8 mouse cellular contexts compared by ENCODE assay signal in the genomic region with DNA sequence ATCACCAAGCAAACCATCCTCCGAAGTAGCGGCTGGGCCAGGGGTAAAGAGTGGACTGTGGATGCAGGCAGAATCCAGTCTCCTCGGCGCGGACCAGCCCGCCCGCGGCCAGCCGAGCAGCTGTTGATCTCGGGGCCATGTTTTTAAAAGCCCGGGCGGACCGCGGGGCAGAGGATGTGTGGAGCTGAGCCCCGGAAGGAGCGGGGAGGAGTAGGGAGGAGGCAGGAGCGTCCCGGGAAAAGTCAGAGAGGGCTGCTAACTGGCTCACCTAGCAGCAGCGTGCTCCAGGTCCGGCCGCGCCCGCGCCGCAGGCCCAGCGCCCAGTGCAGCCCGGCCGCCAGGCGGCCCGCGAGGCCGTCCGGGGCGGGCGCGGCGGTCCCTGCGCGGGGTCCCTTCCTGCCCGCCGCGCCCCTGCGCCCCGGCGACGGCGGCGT. TPM values are rescaled to one million over a fixed set of nuclear protein-coding genes. Genes with fewer than 3 reads are reported as not detected.
DNase-seq lines count a peak whose midpoint lies in the region; ATAC-seq and TF ChIP-seq lines count a peak whose summit lies in the region.

No protein-coding gene starts in this region.

- peak overlapping the region; percentile 64 for H3K4me2 ChIP-seq in embryonic facial prominence, embryonic 15.5 days (replicated peaks)
- H3K4me2 ChIP-seq in heart, postnatal 0 days (ENCODE audit: low read depth, low read length): peak overlapping the region; percentile 93

- ATAC-seq in activated CD4-positive, CD25-positive, alpha-beta regulatory T cell, adult 4 months: peak; percentile 29
- peak; percentile 82 for ATAC-seq in embryonic facial prominence, embryonic 15.5 days (ENCODE audit: insufficient number of reproducible peaks, low FRiP score, low TSS enrichment, low read depth)
- peak; percentile 74 for ATAC-seq in heart, postnatal 0 days (ENCODE audit: insufficient read depth, low read depth)
- ATAC-seq in megakaryocyte, adult 5-6 weeks (ENCODE audit: poor library complexity, severe bottlenecking): peak; percentile 20

- TF ChIP-seq EP300 in heart, postnatal 0 days (IDR thresholded peaks at IDR 0.05; ENCODE audit: low read depth): no peak

- H3K27ac ChIP-seq in embryonic facial prominence, embryonic 15.5 days (replicated peaks): peak overlapping the region; percentile 93
- peak overlapping the region; percentile 91 for H3K27ac ChIP-seq in heart, postnatal 0 days (ENCODE audit: low read depth)
- H3K27ac ChIP-seq in small intestine, adult 2 months (ENCODE audit: insufficient read depth, low read depth, low read length): peak overlapping the region; percentile 45

- TF ChIP-seq POLR2A in small intestine, adult 2 months (IDR thresholded peaks at IDR 0.05; ENCODE audit: low read depth, low read length): no peak

- no peak for TF ChIP-seq CTCF in heart, postnatal 0 days (IDR thresholded peaks at IDR 0.05; ENCODE audit: low read depth)
- TF ChIP-seq CTCF in small intestine, adult 2 months (IDR thresholded peaks at IDR 0.05; ENCODE audit: extremely low read depth, insufficient read length, insufficient replicate concordance, low read depth, low read length): no peak; the same call in 1 of the 2 replicates

- H3K4me3 ChIP-seq in embryonic facial prominence, embryonic 15.5 days (replicated peaks): peak overlapping the region; percentile 77
- peak overlapping the region; percentile 91 for H3K4me3 ChIP-seq in heart, postnatal 0 days (ENCODE audit: low read depth, low read length)
- H3K4me3 ChIP-seq in small intestine, adult 2 months (ENCODE audit: low read depth, low read length): peak overlapping the region; percentile 78

- no peaks in the 10 kb centered on the region for H3K27me3 ChIP-seq in embryonic facial prominence, embryonic 15.5 days
- no peaks in the 10 kb centered on the region for H3K27me3 ChIP-seq in heart, postnatal 0 days (ENCODE audit: control insufficient read depth, insufficient read depth, low read length)
- no peaks in the 10 kb centered on the region; the same call in 1 of the 2 replicates for H3K27me3 ChIP-seq in small intestine, adult 2 months (ENCODE audit: control insufficient read depth, insufficient read depth, low read length)

- H3K9me3 ChIP-seq in embryonic facial prominence, embryonic 15.5 days (replicated peaks): no peaks in the 10 kb centered on the region
- no peaks in the 10 kb centered on the region for H3K9me3 ChIP-seq in heart, postnatal 0 days (replicated peaks; ENCODE audit: control insufficient read depth, low read length)

- DNase-seq in layer of hippocampus, adult 8-10 months (ENCODE audit: low spot score in 2 of 2): peak; percentile 18 to 27
- DNase-seq in layer of hippocampus, postnatal 10 days (ENCODE audit: low spot score in 2 of 2): no peak
- DNase-seq in heart, postnatal 0 days (ENCODE audit: low spot score): peak; percentile 24
- peak; percentile 35 to 36 for DNase-seq in left cerebral cortex, postnatal 25 days (ENCODE audit: low spot score in 2 of 2)

- peaks cover 19% of the 10 kb centered on the region for H3K4me1 ChIP-seq in embryonic facial prominence, embryonic 15.5 days
- H3K4me1 ChIP-seq in heart, postnatal 0 days (ENCODE audit: control insufficient read depth, insufficient read depth): peaks cover 5% of the 10 kb centered on the region; the same call in 1 of the 2 replicates
- peaks cover 2% of the 10 kb centered on the region for H3K4me1 ChIP-seq in small intestine, adult 2 months (ENCODE audit: control insufficient read depth, insufficient read depth, insufficient read length, low read length)

- H3K36me3 ChIP-seq in embryonic facial prominence, embryonic 15.5 days: no peaks in the 10 kb centered on the region
- no peaks in the 10 kb centered on the region for H3K36me3 ChIP-seq in heart, postnatal 0 days (replicated peaks; ENCODE audit: control insufficient read depth, insufficient read depth, low read length)
- no peaks in the 10 kb centered on the region for H3K36me3 ChIP-seq in small intestine, adult 2 months (ENCODE audit: control insufficient read depth, insufficient read depth, low read length)

- intact Hi-C loops in left cerebral cortex, postnatal 25 days (cut with DNase I): loop anchor here (5.0 to 10.0 kb wide), 5 partner anchors 220 to 1038 kb away; no protein-coding TSS in a partner anchor

- peak overlapping the region; percentile 76 for H3K9ac ChIP-seq in embryonic facial prominence, embryonic 15.5 days
- peak overlapping the region; percentile 82 for H3K9ac ChIP-seq in heart, postnatal 0 days (replicated peaks; ENCODE audit: low read depth, low read length)

- 0% methylated on average over 22 of the region's 48 CpGs for WGBS in embryonic facial prominence, embryonic 15.5 days
- 0% methylated on average over 20 of the region's 48 CpGs for WGBS in heart, postnatal 0 days
- under 1% methylated on average over 46 of the region's 48 CpGs for WGBS in small intestine, adult 2 months

RNA-seq across cellular contexts. Expression of a gene that starts 0.4 kb away (rescaled TPM):
- total RNA-seq in layer of hippocampus, adult 8-10 months (2022): 10 to 100 TPM; 48.3 to 55.8 (median 51.8) TPM
- total RNA-seq in layer of hippocampus, postnatal 10 days (2021): 10 to 100 TPM; 35.9 to 37.9 TPM
- polyA plus RNA-seq in activated CD4-positive, CD25-positive, alpha-beta regulatory T cell, adult 4 months (2017; shearing (Covaris generic)): 1 to 10 TPM; 4.5 to 9.2 TPM
- polyA plus RNA-seq in embryonic facial prominence, embryonic 15.5 days (2015; fragmentation: Nextera tagmentation; extraction: Ambion mirVana): 11.6 and 14.7 TPM in 2 replicates
- total RNA-seq in heart, postnatal 0 days (2014; rRNA removed; ENCODE audit: low replicate concordance): 15.2 and 37.4 TPM in 2 replicates
- 3.9 and 4.0 TPM in 2 replicates for polyA plus RNA-seq in heart, postnatal 0 days (2015; fragmentation: Nextera tagmentation; extraction: Ambion mirVana)
- total RNA-seq in left cerebral cortex, postnatal 25 days (2021): 10 to 100 TPM; 73.9 to 75.0 TPM
- total RNA-seq in megakaryocyte, adult 5-6 weeks (2015): 69.0 and 75.6 TPM in 2 replicates
- 95.8 and 98.4 TPM in 2 replicates for total RNA-seq in megakaryocyte, adult 5-6 weeks (2017)
- polyA plus RNA-seq in small intestine, adult 2 months (2012; rRNA removed): 1.5 and 1.6 TPM in 2 replicates

Comparison
In these comparisons a context has a peak if more than half of its experiments do, and no peak if none do; other contexts are left out.
1. DNase-seq: peak in layer of hippocampus, adult 8-10 months (2 of 2), heart, postnatal 0 days (single experiment) and left cerebral cortex, postnatal 25 days (2 of 2); none in layer of hippocampus, postnatal 10 days (0 of 2).
2. ATAC-seq: peak in every context shown above with its lines; median percentile 82 in embryonic facial prominence, embryonic 15.5 days; 74 in heart, postnatal 0 days; 29 in activated CD4-positive, CD25-positive, alpha-beta regulatory T cell, adult 4 months; 20 in megakaryocyte, adult 5-6 weeks.
3. Peak in every context shown above with its lines, with median percentiles within 50 percentile points of each other: H3K27ac ChIP-seq and H3K4me3 ChIP-seq.